Mouse (Mus musculus): ENCODE results near the gene Ssu72.
"Not testable (repeated sequence)": the region's sequence is repeated elsewhere in the genome, so short reads cannot be mapped to it uniquely, and the experiment has no call there.

The Ssu72 gene

GRCm38 (mm10) chr4:155700425-155700824, 4.2 kb upstream of the Ssu72 start:
- DNase-seq (ENCODE audit: low spot score), result no peak

DNA sequence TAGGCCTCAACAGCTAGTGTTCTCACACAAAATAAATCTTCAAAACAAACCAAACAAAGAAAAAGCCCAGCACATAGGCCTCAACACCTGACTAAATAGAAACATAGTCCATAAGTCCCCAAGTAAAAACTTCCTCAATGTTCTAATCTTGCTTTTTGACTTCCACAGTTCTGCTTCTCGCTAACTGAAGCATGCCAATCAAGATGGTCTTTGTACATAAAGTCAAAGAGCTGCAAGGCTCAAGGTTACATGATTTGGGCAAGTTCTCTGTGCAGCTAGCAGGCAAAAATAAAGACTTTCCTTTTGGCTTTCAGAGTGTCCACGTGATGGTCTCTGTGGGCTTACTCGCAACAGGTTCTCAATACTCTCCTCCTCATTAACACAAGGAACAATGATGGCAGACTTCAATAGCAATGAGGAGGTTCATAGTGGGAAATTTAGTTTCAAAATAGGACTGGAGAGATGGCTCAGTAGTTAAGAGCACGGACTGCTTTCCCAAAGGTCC, 1.1 kb upstream of the Ssu72 start:
- DNase-seq (ENCODE audit: low spot score), result no peak

DNA sequence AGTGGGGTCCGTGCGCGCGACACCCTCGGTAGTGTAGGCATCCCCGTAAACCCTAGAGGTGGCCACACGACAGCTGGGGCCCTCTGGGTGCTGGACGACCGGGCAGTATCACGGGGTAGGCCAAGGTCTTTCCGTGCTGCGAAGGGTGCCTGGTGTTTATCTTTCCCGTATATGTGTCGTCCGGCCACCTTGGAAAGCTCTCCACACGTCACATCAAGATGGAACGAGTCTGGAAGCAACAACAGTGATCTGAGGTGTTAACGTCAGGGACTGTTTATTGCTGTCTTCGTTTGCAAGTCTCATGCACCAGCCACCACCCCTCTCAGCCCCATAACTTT, 961 bp downstream of the Ssu72 start:
- no peak for DNase-seq (ENCODE audit: low spot score)

GRCm38 (mm10) chr4:155708582-155708981, 4.0 kb downstream of the Ssu72 start:
- DNase-seq (ENCODE audit: low spot score), result no peak

DNA sequence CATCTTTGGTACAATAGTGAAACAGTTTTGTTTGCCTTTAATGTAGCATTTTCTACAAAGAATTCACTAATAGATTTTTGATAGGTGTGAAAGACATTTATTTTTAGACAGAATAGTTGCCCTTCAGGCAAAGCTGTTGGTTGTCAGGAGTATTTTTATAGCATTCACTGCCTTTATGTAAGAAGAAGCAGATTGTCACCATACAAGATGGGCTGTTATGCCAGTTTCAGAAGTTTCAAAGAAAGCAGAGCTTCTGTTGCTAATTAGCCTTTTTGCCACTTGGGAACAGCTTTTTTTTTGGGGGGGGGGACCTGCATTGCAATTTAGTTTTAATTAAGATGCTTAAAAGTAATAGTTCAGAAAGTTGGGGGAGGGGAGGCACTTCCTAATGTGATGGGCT, 4.4 kb downstream of the Ssu72 start:
- no peak for DNase-seq (ENCODE audit: low spot score)

GRCm38 (mm10) chr4:155710521-155711252, 6.1 kb downstream of the Ssu72 start:
- no peak for DNase-seq (ENCODE audit: low spot score)

GRCm38 (mm10) chr4:155721668-155722083, 17.1 kb downstream of the Ssu72 start:
- no peak for DNase-seq (ENCODE audit: low spot score)

DNA sequence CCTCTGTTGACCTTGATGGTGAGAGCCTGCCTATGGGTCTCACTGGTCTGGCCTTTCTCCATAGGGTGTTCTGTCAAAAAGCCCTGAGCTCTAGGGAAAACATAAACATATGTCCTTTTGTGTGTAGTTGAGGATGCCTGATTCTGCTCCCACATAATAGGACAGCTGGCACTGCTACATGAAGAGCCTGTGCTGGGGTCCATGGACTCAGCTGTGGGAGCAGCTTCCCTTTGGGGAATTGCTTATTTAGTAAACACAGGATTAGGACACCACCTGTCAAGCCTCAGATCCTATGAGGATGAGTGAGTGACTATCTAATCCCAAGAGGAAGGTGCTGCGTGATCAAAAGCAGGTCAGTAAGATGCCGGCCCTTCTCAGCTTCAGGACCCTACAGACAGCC, 23.4 kb downstream of the Ssu72 start:
- DNase-seq (ENCODE audit: low spot score), result no peak

DNA sequence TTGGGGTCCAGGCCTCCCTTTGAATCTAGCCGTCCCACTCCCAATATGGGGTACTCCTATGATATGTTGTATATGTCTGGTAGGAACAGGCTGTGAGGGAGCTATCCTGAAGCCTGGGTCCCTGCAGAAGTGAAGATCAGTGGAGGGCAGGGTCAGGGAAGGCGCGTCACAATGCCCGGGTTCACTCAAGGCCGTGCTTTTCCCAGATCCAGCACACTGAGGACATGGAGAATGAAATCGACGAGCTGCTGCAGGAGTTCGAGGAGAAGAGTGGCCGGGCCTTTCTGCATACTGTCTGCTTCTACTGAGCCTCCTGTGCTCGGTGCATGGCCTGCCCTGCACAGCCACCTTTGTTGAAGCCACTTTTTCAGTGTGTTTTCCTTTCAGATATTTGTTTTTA, 28.7 kb downstream of the Ssu72 start:
- no peak for DNase-seq (ENCODE audit: low spot score)

GRCm38 (mm10) chr4:155734350-155734941, 29.8 kb downstream of the Ssu72 start, which contains the start of gene Tmem240:
TSS of gene Tmem240 (plus strand) at chr4:155734800.
- DNase-seq (ENCODE audit: low spot score), result peak; percentile 88

GRCm38 (mm10) chr4:155734951-155735702, 30.5 kb downstream of the Ssu72 start:
- no peak for DNase-seq (ENCODE audit: low spot score)

- DNase-seq (ENCODE audit: low spot score), result no peak
These were observed 31.2 kb downstream of the Ssu72 start for GRCm38 (mm10) chr4:155735788-155736187.

DNA sequence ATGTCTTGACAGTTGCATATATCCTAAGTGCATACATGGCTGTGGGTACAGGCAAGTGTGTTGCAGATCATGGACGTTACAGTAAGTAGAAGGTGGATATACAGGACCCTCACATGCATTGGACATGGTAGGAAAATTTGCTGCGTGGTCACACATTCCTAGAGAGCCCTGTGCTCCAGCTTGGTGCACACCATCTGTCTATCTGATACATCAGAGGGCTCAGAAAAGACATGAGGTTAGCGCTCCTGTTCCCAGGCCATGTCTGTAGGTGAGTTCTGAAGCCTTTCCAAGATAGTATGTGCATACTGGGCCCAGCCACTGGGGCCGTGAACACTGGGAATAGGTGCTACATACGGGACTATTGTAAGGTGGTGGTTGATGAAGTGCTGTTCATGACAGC, 31.8 kb downstream of the Ssu72 start:
- no peak for DNase-seq (ENCODE audit: low spot score)

DNA sequence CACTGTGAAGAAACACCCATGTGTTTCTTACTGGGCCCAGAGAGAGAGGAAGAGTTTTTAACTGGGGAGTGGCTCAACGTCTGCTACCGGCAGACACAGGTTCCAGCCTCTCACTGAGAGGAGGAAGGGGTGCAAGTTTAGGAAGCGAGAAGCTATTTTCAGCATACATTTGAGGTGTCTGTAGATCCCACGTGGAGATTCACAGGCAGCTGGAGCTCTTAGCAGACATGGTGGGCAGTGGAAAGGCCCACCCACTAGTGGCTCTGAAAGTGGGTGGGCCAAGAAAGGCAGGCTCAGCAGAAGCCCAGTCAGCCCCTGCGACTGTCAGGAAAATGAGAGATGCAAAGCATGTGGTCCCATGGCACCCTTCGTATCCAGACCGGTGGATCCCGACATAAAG, 33.7 kb downstream of the Ssu72 start:
- no peak for DNase-seq (ENCODE audit: low spot score)

DNA sequence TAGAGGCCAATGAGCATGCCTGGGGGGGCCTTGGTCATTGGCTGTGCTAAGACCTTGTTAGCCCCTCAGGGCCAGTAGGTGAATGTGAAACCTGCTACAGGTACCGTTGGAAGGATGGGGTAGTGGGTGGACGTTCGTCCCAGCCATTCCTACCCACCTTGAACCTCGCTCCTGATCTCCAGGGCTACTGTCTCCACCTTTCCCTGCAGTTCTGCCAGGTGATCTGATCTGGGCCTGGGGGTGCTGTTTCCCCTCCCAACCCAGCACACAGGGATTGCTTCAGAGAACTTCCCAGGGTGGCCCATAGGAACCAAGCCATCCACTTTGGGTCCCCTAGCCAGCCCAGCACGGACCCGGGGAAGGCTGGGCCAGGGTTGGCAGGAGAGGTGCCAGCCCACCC, 34.6 kb downstream of the Ssu72 start:
- no peak for DNase-seq (ENCODE audit: low spot score)

DNA sequence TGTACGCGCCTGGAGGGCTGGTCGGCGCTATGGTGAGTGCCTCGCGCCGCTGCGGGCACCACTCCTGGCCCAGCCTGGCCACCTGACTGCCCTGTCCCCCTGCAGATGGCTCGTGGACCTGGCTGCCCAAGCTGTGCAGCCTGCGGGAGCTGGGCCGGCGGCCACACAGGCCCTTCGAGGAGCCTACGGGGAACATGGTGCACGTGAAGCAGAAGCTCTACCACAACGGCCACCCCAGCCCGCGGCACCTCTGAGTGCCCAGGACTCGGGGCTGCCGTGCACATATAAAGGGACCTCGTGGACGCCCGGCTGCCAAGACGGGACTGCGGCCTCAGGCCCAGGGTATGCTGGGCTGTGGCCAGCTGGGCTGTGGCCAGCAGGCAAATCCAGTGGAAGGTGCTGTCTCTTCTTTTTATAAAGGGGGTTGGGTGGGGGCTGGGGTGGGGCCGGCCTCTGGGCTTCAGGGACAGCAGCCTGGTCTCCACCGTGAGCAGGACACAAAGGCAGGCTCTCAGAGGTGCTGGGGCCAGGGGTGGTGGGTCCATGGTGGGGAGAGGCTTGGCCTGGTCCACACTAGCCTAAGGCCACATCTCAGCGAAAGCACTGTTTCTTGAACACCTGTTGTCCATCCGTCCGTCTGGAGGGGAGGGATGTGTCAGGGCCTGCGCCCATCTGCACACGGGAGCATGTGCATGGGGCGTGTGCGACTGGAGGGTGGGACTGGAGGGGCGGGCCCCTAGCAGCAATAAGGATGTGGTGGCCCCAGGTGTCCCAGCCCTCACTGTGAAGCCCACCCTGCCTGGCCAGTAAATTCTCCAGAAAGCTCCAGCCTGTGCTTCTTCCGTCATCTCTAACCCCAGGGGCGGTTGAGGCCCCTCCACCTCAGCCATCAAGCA, 35.4 kb downstream of the Ssu72 start:
- no peak for DNase-seq (ENCODE audit: low spot score)

GRCm38 (mm10) chr4:155740681-155741080, 36.1 kb downstream of the Ssu72 start:
- DNase-seq (ENCODE audit: low spot score), result not testable (repeated sequence)

- no peak for DNase-seq (ENCODE audit: low spot score)
These were observed 38.1 kb downstream of the Ssu72 start for GRCm38 (mm10) chr4:155742684-155743083.

DNA sequence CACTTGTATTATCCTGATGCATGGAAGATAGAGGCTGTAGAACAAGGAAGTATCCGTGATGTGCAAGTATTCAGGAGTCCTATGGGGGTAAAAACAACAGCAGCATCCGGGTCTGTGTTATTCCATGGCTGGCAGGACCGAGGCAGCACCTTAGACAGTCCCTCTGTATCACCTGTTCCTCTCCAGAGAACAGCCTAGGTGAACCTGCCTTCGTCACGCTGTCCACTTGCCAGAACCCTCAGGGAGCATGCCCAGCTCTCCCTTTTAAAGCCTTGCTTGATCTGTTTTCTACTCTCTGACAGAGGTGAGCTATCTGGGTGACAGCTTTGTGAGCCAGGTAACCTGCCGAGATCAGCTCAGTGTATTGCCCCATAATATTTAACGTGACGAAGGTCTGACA, 39.9 kb downstream of the Ssu72 start:
- no peak for DNase-seq (ENCODE audit: low spot score)

DNA sequence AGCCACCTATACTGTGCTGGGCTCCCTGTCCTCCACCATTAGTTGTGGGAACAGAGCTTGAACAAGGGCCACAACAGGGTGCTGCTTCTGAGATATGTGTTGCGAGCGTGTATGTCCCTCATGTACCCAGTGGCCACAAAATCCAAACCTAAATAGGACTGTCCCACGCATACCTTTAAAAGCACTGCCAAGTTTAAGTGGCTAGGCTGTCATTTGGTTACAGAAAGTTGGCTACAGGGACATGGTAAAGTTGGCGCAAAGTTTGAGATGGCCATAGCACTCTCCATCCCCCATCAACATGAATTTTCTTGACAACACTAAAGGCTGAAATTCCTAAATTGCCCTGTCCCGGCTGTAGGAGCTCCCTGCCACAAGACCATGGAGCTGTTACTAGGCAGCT, 40.5 kb downstream of the Ssu72 start:
- no peak for DNase-seq (ENCODE audit: low spot score)

DNA sequence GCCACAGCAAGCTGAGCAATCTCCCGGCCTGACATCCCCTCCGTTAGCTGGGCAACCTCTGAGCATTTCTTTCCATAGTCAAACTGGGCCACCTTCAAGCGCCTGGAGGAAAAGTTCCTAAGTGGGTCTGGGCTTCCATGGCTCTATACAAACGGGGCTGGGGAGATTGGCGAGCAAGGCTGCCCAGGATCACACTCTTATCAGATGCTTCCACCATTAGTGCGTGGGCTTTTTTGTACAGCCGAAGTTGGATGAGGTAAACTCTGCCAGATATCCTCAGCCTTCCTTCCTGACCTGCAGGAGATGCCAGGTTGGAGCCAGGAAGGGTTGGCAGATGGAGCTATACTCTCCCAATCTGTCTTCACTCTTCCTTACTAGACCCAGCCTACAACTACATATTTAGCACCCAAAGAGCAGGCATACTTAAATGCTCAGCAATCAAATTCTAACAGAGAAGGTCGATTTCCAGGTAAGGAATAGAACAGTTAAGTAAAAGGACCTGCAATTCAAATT, 41.5 kb downstream of the Ssu72 start:
- DNase-seq (ENCODE audit: low spot score), result no peak

All from left cerebral cortex, adult 11 months (tissue).